Mouse (Mus musculus) embryo, embryonic 11 days (tissue): ENCODE data around the gene Tle1.

Experiments
- DNase-seq: peaks from one replicate; pipeline ENCODE4 v3.0.0-alpha.2; 2015

Tle1 gene

DNA sequence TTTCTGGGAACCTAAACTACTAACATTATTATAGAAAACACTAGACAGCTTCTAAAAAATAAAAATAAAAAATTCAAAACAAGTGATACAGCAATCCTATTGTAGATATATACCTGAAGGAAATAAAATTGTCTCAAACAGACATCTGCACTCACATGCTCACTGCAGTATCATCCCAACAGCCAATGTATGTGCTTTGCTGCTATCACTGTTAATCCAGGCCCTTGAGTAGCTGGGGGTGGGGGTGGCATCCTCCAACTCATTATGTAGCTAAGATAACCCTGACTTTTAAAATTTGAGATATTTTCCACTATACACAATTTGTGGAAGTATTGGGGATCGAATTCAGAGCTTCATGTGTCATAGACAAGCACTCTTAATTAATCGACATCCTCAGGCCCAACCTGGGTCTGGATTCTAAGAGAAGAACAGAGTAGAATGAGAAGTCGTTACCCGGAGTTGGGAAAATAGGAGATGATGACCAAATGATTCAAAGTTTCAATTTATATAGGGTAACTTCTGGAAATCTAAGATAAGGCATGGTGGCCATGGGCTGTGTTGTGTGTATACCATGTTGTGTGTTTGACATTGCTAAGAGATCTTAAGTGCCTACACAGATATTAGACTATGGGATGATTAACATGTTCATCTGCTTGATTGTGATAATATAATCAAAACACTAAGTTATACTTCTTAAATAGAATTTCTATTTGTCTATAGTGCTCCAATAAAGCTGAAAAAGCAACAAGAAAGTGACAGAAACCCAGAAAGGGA is 38.1 kb downstream of the Tle1 start:
- no peak for DNase-seq

DNA sequence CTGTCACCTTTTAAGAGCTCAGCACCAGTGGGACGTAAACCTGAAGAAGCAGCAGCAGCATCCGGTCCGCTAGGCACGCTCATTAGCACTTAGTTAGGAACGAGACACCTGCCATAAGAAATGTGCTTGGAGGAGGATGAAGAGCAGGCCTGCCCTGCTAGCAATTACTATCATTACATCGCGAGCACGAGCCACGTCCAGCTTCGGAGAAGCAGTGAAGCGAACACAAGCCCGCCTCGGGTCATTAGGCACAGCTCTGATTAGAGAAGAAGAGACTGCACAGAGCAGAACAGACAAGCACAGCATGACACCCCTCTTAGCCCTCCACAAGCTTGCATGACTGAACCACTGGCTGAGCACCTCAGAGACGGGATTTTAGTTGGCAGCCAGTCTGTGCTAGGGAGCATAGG is 40.6 kb downstream of the Tle1 start:
- DNase-seq, result peak; percentile 68

DNA sequence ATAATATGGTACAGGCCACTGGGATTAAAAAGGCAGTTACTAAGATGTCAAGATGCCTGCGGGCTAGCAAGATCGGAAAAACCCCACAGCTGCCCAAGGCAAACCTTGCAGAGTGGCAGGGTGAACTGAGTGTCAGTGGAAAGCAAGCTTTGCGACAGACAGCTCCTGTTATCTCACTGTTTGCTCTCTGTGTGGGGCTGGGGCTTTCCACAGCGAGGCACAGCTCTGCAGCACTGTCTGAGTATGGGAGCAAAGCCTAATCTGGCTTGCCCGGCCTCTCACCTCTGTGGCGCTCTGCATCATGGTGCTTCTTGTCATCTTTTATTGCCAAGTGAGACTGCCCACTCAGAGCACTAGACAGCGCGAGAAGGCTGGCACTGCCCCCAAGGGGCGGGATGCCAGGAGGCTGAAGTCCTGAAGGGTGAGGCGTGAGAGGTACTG is 42.8 kb downstream of the Tle1 start:
- DNase-seq, result no peak

DNA sequence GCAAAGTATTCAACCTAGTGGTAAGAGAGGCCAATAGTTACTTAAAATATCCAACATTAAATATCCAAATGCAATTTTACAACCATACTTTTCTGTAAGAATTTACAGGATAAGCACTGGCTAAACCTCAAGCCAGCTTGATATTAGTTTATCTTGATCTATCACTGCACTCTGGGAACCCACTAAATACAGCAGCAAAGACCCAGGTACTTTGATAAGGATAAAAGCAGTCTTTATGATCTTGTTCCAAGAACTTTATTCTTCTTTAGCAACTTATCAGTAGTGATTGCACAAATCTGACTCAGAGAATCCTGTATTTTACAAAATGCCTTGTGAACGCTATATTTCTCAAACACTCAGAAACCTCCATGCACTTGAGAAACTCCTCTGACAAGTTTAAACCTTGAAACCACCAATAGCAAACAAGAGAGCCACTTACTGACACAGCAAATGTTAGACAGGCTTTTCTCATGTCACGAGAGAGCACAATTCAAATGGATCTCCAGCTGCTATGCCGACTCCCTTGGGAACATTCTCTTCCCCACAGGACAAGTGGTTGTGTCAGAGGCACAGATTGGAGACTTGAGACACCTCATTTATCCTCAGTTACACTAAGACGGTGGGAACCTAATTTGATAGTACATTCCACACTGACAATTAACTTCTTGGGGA is 50.1 kb downstream of the Tle1 start:
- DNase-seq, result no peak

DNA sequence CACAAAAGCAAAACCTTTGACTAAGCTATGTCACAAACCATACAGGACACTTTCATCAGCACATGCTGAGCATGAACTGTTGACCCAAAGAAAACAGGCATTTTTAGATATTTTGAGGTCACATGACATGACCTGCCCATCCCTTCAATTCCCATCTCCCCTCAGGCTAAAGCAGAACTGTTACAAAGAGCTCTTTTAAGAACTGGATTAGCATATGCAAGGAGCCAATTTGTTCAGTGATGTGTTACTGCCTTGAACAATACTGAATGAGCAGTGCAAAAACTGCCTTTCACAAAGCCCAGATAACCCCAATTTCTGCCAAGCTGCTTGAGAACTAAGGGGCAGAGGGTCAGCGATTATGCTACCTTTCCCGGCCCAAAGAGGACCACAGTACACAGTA is 54.7 kb downstream of the Tle1 start:
- DNase-seq, result peak; percentile 43

DNA sequence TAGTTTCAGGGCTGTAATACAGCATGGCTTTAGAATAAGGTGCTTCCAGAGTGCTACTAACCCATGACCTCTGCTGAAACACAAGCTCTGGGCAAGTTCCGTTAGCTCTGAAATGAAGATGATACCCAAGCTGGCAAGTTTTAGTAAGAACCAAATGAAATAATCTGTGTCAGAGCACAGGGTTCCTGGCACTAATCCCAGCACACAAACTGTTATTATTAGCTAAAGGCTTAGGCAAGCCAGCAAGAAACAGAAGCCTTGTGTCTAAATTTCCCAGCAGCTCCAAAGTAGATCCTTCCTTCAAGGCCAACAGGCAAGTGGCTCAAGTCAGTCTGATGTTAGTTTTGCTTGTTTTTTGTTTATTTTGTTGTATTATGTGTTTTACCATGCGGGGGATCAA is 56.2 kb downstream of the Tle1 start:
- no peak for DNase-seq

DNA sequence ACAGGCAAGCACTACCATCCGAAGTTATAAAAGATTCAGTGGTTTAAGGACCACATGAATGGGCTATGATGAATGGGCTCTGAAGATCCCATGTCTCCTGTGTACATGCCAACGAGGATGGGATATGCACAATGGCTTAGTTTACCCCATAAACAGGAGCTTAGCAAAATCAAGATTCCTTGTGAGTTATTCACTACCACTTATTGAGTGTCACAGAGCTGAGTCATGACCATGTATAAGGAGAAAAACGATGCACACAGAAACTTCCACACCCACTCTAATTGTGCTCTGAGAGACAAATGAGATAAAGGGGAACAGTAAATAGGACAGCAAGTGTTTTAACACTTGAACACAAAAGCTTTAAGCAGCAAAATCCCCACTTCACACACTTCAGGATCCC is 60.0 kb downstream of the Tle1 start:
- no peak for DNase-seq

DNA sequence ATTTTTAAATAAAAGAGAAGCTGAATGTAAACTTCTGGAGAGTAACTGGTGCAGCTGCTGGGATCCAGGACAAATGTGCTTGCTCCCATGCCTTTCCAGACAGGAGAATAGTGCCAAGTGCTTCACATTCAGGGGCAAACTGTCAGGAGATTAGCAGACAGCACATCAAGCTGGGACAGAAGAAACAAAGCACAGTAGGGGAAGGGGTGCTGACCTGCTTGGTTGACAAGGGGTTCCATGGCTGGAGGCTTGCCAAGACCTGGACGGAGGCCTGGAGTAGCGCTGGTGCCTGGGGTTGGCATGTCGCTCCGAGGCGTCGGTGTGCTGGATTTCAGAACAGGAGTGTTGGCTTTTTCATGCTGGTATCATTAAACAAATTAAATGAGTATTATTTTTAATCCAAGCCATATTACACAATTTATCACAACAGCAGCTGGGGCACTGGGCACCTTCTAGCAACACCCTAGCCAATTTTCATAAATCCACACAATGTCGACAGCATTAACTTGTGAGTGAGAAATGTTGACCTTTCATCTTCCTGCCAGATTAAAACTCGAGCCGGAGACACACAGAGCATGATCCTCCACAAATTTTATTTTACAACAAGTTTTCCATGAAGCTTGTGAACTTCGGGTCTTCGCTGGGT is 61.1 kb downstream of the Tle1 start:
- DNase-seq, result no peak

DNA sequence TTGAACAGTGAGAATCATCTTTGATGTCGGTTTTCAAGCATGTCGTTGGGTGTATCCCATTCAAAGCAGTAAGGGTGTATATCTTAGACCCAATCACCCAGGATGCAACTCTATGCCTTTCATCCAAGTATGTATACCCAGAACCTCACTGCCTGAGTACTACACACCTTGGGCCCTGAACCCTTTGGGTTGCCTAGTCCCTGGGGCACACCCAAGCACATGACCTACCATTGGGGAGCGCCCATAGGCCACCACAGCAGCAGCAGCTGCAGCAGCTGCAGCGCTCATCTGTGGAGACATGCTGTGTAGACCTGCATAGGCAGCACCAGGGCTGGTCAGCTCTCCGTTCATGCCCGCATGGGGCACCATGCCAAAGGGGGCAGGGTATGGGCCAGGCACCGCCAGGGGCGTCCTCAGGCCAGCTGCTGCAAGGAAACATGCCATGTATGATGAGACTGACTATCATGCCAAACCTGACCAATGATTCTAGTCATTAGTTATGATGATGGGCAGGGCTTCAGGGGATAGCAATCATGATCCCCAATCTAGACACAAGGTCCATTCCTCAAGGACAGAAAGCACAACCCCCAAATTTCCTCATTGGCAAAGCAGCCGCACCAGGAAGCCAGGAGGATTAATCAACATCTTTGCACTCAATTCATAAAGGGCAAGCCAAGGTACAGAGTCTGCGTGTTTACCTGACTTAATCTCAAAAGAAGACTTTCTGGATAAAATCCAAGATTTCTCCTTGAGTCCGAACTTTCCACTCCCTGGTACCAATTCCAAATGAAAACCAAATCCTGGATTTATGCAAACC is 62.2 kb downstream of the Tle1 start:
- DNase-seq, result no peak

DNA sequence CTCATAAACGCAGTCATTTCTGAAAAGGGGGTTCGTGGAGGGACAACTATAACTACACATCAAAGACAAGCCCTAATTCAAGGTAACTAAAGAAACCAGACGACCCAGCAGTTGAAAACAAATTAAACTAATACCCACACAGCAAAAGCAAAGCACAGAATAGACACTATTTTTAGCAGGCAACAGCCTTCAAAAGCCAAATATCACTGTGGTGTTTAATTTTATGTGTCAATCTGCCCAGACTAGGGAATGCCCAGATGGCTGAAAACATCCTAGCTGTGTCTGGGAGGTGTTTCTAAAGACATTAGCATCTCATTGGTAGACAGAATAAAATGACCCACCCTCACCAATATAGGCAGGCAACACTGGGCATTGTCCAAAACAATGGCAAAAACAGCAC is 68.1 kb downstream of the Tle1 start:
- no peak for DNase-seq

DNA sequence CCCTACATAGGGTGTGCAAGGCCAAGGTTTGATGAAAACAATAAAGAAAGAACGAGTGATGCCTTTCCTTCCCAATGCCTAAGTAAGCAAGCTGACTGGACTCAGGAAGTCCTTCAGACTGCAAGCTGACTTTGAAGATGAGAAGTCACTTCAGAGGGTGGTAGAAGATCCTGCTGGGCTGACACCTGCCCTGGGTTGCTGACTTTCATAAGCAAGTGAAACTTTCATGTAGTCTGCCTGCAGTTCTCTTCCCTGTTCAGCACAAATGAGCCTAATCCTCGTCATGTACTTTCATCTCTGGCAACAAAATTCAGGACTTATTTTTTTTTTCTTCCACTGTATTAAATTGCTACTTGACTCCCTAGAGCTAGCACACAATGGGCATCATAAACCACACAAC is 73.1 kb downstream of the Tle1 start:
- DNase-seq, result no peak

DNA sequence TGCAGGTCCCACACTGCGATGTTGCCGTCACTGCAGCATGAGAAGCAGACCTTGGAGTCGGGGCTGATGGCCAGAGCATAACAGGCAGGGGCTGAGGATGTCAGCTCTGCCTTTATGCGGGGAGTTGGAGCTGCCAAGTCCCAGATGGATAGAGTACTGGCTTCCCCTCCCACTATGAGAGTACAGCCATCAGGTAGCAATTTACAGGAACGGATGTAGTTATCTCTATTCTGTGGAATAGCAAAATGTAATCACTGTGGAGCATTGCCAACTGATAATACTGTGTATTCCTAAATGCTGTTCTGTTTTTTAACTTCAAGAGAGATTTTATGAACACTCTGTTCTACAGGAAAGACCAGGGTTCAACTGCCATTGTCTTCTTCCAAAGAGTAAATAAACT is 75.9 kb downstream of the Tle1 start:
- DNase-seq, result no peak

DNA sequence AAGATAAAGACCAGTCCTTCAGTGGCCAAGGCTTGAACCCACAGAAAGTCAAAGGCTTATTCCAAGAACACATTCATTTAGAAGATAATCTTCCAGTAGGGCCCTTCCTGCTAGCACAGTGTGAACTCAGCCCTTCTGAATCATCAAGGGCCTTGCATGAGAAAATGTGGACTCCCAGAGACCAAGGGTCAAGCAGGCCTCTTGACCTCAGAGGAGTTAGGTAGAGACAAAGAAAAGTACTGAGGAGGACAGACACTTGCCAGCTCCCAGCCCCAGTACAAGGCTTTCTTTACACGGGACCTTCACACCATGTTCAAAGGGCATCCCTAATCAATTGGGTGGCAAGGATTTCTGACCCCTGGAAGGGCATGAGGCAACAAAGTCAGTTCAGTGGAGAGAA is 77.9 kb downstream of the Tle1 start:
- DNase-seq, result peak; percentile 19

DNA sequence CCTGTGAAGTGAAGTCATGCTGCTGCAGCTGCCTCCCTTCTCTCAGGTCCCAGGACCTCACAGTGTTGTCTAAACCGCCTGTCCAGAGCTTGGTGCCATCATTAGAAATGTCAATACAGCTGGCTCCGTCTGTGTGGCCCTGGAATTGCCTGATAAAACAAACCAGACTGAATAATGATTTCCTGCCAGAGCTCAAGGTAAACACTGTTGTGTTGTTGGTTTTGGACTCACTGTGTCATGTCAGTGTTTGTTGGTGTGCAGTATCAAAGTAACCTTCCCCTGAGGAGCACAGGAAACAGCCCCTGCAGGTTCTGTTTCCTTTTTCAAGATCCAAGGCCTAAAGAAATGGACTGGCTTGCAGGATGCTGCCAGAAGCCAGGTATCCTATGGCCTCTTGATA is 78.4 kb downstream of the Tle1 start:
- DNase-seq, result peak; percentile 14

DNA sequence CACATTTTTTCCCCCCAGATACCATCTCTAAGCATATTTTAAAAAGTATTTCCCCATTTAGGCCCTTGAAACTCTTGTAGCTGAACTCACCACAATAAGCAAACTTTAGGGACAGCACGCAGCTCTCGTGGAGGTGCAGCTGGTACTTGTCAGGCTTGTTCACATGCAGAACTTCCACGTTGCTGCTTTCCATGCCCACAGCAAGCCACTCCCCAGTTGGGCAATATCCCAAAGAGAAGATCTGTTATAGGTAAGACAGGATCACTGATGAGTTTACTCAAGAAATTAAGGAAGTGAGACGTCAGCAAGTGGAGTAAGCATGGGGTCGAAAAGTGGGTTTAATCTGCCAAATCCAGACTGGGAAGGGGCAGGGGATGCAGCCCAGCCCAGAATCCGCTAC is 80.7 kb downstream of the Tle1 start:
- no peak for DNase-seq

DNA sequence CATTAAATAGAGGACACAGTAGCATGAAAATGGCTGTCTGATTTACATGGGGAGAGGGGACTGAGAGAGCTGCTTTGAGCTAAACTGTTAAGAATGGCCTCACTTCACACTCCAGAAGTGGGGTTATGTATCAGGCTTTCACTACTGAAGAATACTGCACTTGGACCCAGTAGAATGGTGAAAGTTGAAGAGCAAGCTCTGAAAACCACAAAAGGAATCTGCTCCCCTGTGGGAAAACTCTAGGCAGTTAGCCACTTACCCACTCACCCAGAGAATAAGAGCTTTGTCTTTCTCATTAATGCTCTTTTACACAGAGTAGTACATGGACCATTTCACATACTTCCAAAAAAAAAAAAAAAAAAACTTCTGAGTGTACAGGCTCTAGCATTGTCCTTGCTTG is 95.0 kb downstream of the Tle1 start:
- DNase-seq, result no peak

DNA sequence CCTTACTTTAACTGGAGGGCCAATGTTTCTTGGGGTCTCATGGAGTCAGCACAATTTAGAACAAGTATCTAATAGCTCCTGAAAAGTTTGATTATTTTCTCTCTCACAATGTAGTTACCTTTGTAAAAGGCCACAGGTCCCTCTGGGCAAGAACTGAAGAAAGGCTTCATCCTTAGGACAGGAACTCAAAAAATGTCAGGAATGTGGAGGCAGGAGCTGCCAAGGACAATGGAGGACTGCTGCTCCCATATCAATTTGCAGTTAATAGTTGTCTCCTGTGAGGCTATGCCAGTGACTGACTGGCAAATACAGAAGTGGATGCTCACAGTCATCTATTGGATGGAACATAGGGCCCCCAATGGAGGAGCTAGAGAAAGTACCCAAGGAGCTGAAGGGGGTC is 96.5 kb downstream of the Tle1 start:
- no peak for DNase-seq

DNA sequence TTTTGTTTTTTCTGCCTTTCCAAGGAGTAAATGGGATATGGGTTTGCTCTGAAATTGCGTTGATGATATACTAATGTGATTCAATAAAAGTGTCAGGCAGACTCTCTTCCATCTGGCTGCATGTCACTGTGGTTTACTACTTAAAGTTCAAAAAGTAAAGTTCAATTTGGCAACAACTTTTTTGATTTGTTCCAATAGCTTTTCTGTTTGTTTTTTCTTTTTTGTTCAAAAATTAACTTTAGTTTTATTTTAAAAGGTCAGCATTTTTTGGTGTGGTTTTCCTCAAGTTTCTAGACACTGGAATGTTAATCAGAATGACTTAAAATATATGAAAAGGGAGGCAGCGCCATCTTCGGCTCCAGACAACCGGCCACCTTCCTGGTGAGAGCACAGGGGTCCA is 112.9 kb downstream of the Tle1 start:
- no peak for DNase-seq

DNA sequence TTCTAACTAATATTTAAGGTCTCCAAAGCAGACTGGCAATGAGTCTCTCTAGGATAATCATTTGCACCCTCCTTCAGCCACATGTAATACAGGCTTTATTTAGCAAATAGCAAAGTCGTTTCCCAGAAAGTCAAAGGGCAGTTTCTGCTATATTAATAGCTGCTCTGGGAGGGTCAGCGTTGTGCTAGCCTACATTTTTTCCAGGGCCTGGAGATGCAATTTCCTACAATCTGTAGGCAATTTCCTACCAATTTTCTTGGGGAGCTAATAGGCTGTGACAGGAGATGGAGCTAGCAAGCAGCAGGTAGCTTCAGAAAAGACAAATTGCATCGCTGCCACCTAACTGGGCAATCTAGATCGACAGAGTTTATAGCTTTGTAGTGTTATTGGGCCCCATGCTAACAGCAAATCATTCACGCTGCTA is 131.6 kb downstream of the Tle1 start:
- peak; percentile 54 for DNase-seq

DNA sequence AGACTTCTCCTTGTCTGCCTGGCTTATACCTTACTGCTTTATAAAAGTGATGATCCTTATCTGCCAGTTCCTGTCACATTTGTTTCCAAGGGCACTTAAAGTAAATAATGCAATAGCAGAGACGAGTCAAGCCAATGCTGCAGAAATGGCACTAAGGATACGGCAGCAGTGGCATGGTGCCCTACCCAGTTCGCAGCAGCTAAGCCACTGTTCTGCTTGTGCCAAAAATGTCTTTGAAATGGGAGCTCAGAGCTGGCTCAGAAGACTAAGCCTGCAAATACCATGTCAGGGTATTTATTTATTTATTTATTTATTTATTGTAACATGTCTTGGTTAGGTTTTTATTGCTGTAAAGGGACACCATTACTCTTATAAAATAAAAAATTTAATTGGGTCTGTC is 132.8 kb downstream of the Tle1 start:
- DNase-seq, result no peak
